Mouse (Mus musculus) intestine, embryonic 14.5 days (tissue): Measurements from ENCODE around the gene Btla. TPM values are rescaled to one million over a fixed set of nuclear protein-coding genes. Genes with fewer than 3 reads are reported as not detected.
A peak's percentile ranks its signal among the peaks of the same experiment; 100 is the strongest.

ENCODE experiments used
- ATAC-seq: fragments of 200-750 bp; cut with Nextera tagmentation; replicated peaks from 2 replicates; pipeline ENCODE4 v1.8.0; 2017; ENCODE audit warnings: low read depth, moderate number of reproducible peaks, moderate TSS enrichment, moderate library complexity; ENCODE audit not compliant: low FRiP score, low TSS enrichment
- DNase-seq: peaks from one replicate; pipeline ENCODE4 v3.0.0-alpha.2; 2018; ENCODE audit warnings: low spot score
- H3K27ac ChIP-seq: fragments of 300-500 bp; sonication (generic); 2 replicates; pipeline ENCODE4 v1.5.1; 2014; ENCODE audit warnings: low read depth, mild to moderate bottlenecking, control low read depth
- H3K27me3 ChIP-seq: fragments of 300-500 bp; sonication (generic); replicated peaks from 2 replicates; pipeline ENCODE4 v1.6.1; 2014; ENCODE audit warnings: low read length, control low read depth; ENCODE audit not compliant: control insufficient read depth, insufficient read depth
- H3K36me3 ChIP-seq: fragments of 300-500 bp; sonication (generic); 2 replicates; pipeline ENCODE4 v1.6.1; 2014; ENCODE audit warnings: low read length, control low read depth; ENCODE audit not compliant: control insufficient read depth, insufficient read depth
- H3K4me1 ChIP-seq: fragments of 300-500 bp; sonication (generic); replicated peaks from 2 replicates; pipeline ENCODE4 v1.6.1; 2014; ENCODE audit warnings: low read length, control low read depth, mixed read lengths; ENCODE audit not compliant: control insufficient read depth, insufficient read depth
- H3K4me2 ChIP-seq: fragments of 300-500 bp; sonication (generic); 2 replicates; pipeline ENCODE4 v1.6.1; 2014; ENCODE audit warnings: low read length
- H3K4me3 ChIP-seq: fragments of 300-500 bp; sonication (generic); 2 replicates; pipeline ENCODE4 v1.5.1; 2014; ENCODE audit warnings: low read depth, low read length, control low read depth, mixed read lengths
- H3K9ac ChIP-seq: fragments of 300-500 bp; sonication (generic); 2 replicates; pipeline ENCODE4 v1.6.1; 2014; ENCODE audit warnings: mild to moderate bottlenecking, low read length
- H3K9me3 ChIP-seq: fragments of 300-500 bp; sonication (generic); 2 replicates; pipeline ENCODE4 v1.6.1; 2016; ENCODE audit warnings: low read length, control low read depth; ENCODE audit not compliant: control insufficient read depth
- WGBS: fragments of 180-500 bp; shearing (Covaris S2); extraction: QIAGEN DNeasy Blood & Tissue Kit; methylation state at CpG from one replicate; pipeline ENCODE4 v1.1.7; 2014; 5-methylcytosine and 5-hydroxymethylcytosine counted together
- polyA plus RNA-seq: library from polyadenylated mRNA; unstranded; fragments of >200 nt; fragmentation: Nextera tagmentation; extraction: Ambion mirVana; gene quantifications from 2 replicates; pipeline ENCODE4 v1.2.1, GENCODE M21; 2014

Gene Btla
- polyA plus RNA-seq: 0.34 and 0.39 TPM in 2 replicates

DNA sequence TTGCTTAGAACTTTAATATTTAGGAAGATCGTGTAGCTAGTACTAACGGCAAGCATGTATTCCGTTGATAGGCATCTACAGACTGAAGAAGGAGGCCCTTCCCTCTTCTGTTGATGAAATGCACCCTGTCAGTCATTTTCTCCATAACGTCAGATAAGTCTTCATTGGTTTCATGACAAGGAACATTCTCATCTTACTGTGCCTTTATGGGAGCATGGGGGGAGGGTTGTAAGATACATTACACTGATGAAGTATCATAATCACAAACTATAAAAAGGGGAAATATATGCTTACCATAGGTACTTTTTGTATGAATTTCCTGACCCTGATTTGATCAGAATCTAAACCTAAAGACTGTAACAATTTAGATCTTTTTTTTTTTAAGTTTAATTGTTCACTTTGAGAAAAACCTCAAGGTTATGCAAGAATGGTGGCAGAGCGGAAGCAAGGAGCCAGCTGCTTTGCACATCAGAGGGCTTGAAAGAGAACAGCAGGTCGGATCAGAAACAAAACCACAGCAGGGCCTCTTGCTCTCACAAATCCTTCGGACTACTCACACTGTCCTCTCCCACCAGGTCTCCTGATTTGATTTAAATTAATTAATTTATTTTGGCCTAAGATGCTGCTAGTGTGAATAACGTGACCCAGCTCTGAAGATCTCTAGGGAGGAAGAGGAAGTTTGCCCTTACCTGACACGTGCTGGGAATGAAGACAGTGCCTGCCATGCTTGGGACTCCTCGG is at the start of gene Btla:
Btla (plus strand) TSS at position 668 of the 741 bp plus-strand sequence.
- DNase-seq: no peak
- H3K9ac ChIP-seq: no peak within 1 kb of the TSS
- no peak for ATAC-seq
- H3K27me3 ChIP-seq: no peaks in the 10 kb centered on the region
- H3K27ac ChIP-seq: no peak within 1 kb of the TSS
- H3K4me3 ChIP-seq: no peak within 1 kb of the TSS
- H3K4me2 ChIP-seq: no peak within 1 kb of the TSS
- H3K36me3 ChIP-seq: no peaks in the 10 kb centered on the region
- 55% methylated on average over 10 of the region's 10 CpGs for WGBS
- no peaks in the 10 kb centered on the region for H3K9me3 ChIP-seq
- H3K4me1 ChIP-seq: no peaks in the 10 kb centered on the region

DNA sequence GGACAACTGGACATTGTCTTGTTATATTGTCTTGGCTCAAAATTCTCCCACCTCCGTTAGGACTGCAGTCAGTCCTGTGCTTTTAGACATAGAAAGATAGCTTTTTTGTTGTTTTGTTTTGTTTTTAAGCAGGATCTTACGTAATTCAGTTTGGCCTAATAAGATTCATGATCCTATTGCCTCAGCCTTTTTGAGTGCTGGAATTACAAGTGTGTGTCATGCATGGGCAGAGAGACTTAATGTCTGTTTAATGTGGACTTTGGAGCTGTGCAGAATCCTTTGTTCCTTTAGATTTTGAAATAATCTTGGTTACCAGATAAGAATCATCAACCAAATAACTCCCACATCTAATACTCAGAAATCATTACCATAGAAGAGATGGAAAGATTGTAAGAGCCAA is 45.6 kb upstream of the Btla start:
- Histone ChIP-seq H3K9ac (no peak overlapping the region), H3K4me1 (no peaks in the 10 kb centered on the region), H3K4me2 (no peak overlapping the region), H3K4me3 (no peak overlapping the region), H3K9me3 (no peaks in the 10 kb centered on the region), H3K27ac (no peak overlapping the region), H3K27me3 (no peaks in the 10 kb centered on the region), H3K36me3 (peaks cover 25% of the 10 kb centered on the region)
- DNase-seq: no peak
- ATAC-seq: no peak
- 87% methylated on average over 2 of the region's 2 CpGs for whole genome bisulfite sequencing

DNA sequence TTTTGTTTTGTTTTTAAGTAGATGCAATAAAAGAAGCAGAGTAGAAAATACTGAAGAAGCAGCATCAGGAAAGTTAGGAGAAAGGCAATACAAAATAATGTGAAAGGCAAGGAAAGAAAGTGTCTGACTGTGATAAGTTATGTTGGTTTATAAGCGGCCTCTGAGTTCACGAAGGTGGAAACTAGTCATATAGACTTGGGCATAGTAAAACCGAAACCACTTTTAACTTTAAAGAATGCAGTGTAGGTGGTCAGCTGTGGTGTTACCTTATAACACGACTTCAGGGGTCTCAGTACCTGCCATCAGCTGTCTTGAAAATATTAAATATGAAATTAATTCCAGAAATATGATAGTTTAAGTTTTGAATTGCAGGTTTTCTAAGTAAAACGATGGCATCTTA is 42.3 kb upstream of the Btla start:
- Histone ChIP-seq H3K4me3 (no peak overlapping the region), H3K27ac (no peak overlapping the region), H3K27me3 (no peaks in the 10 kb centered on the region), H3K4me1 (no peaks in the 10 kb centered on the region), H3K4me2 (no peak overlapping the region), H3K9me3 (no peaks in the 10 kb centered on the region), H3K36me3 (peaks cover 24% of the 10 kb centered on the region), H3K9ac (no peak overlapping the region)
- DNase-seq (no peak), ATAC-seq (no peak)
- 90% methylated on average over 5 of the region's 5 CpGs for WGBS

- H3K27ac ChIP-seq: no peak overlapping the region
- no peaks in the 10 kb centered on the region for H3K4me1 ChIP-seq
- H3K9ac ChIP-seq: no peak overlapping the region
- WGBS: 14% methylated on average over 1 of the region's 1 CpGs
- peaks cover 8% of the 10 kb centered on the region for H3K36me3 ChIP-seq
- no peak overlapping the region for H3K4me2 ChIP-seq
- no peak overlapping the region for H3K4me3 ChIP-seq
- ATAC-seq (peak; percentile 70; the same call in 1 of the 2 replicates), DNase-seq (peak; percentile 85)
- H3K9me3 ChIP-seq: no peaks in the 10 kb centered on the region
- no peaks in the 10 kb centered on the region for H3K27me3 ChIP-seq
These were observed 31.5 kb upstream of the Btla start for GRCm38 (mm10) chr16:45192613-45193012.

DNA sequence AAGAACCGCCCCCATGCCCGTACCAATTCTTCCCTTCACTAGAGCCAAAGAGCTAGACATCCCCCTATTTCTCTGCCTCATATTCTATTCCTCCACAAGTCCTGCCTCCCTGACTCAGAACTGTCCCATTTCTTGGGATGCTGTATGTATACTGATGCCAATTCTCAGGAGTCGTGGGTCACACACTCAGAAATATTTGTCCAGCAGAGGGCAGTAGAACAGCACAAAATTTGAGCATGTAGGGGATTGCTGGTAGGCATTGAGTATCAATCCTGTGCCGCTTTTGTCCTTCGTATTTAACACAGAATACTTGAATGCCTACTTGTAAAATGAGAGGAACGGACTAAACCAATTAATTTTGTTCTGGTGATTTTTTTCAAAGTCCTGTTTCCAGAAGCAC is 27.3 kb upstream of the Btla start:
- Histone ChIP-seq H3K4me1 (no peaks in the 10 kb centered on the region), H3K27ac (no peak overlapping the region), H3K9ac (no peak overlapping the region), H3K36me3 (no peaks in the 10 kb centered on the region), H3K4me2 (no peak overlapping the region), H3K4me3 (no peak overlapping the region), H3K27me3 (no peaks in the 10 kb centered on the region), H3K9me3 (no peaks in the 10 kb centered on the region)
- ATAC-seq (0 out of 2 replicates have a peak, but pooled peaks have one; percentile 66), DNase-seq (peak; percentile 70)
- 30% methylated on average over 6 of the region's 6 CpGs for WGBS

DNA sequence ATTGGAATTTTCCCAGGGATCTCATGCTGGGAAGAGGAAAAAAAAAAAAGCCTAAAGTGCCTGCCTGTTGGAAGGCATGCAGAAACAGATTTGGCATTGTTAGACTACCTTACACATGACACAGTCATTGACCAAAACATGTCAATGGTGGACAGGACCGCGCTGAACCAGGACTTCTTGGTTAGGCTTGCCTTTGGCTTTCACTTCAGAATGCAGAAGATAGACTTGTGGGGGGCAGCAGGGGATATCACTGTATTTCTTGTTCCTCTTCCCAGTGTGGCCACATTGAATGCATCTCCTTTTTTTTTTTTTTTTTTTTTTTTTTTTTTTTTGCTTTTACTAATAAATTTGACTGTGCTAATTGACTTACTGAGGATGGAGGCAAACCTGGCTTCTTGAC is 22.7 kb upstream of the Btla start:
- Histone ChIP-seq H3K27me3 (no peaks in the 10 kb centered on the region), H3K4me2 (no peak overlapping the region), H3K36me3 (no peaks in the 10 kb centered on the region), H3K4me1 (no peaks in the 10 kb centered on the region), H3K9ac (no peak overlapping the region), H3K4me3 (no peak overlapping the region), H3K27ac (no peak overlapping the region), H3K9me3 (no peaks in the 10 kb centered on the region)
- DNase-seq (no peak), ATAC-seq (no peak)
- WGBS: 97% methylated on average over 2 of the region's 2 CpGs

DNA sequence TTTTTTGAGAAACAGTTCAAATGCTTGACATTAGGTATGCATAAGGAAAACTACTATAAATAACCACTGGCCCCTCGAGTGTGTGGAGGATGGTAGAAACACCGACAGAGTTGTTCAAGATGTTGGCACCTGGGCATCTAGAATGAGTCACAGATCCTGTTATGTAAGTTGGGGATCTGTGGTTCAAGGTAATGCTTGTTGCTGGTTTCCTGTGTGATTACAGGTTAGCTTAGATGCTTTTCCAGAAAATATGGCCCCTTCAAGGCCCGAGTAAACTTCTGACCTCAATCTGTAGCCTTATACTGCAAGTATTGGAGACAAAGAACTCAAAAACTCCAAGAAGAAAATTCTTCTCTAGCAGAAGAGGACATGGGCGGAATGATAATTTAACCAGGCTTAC is 19.7 kb upstream of the Btla start:
- H3K27ac ChIP-seq: no peak overlapping the region
- H3K9me3 ChIP-seq: no peaks in the 10 kb centered on the region
- WGBS: 86% methylated on average over 4 of the region's 4 CpGs
- no peak overlapping the region for H3K9ac ChIP-seq
- no peaks in the 10 kb centered on the region for H3K36me3 ChIP-seq
- ATAC-seq (no peak), DNase-seq (no peak)
- H3K4me3 ChIP-seq: no peak overlapping the region
- H3K4me1 ChIP-seq: no peaks in the 10 kb centered on the region
- H3K4me2 ChIP-seq: no peak overlapping the region
- no peaks in the 10 kb centered on the region for H3K27me3 ChIP-seq

GRCm38 (mm10) chr16:45204859-45205670 is 19.1 kb upstream of the Btla start:
- no peak overlapping the region for H3K4me3 ChIP-seq
- H3K27me3 ChIP-seq: no peaks in the 10 kb centered on the region
- H3K4me1 ChIP-seq: no peaks in the 10 kb centered on the region
- no peak overlapping the region for H3K27ac ChIP-seq
- no peak for ATAC-seq
- DNase-seq: no peak
- H3K36me3 ChIP-seq: no peaks in the 10 kb centered on the region
- WGBS: 79% methylated on average over 12 of the region's 12 CpGs
- no peak overlapping the region for H3K4me2 ChIP-seq
- no peak overlapping the region for H3K9ac ChIP-seq
- no peaks in the 10 kb centered on the region for H3K9me3 ChIP-seq
